ENCODE assay signal across 7 mouse cellular contexts in the genomic region with DNA sequence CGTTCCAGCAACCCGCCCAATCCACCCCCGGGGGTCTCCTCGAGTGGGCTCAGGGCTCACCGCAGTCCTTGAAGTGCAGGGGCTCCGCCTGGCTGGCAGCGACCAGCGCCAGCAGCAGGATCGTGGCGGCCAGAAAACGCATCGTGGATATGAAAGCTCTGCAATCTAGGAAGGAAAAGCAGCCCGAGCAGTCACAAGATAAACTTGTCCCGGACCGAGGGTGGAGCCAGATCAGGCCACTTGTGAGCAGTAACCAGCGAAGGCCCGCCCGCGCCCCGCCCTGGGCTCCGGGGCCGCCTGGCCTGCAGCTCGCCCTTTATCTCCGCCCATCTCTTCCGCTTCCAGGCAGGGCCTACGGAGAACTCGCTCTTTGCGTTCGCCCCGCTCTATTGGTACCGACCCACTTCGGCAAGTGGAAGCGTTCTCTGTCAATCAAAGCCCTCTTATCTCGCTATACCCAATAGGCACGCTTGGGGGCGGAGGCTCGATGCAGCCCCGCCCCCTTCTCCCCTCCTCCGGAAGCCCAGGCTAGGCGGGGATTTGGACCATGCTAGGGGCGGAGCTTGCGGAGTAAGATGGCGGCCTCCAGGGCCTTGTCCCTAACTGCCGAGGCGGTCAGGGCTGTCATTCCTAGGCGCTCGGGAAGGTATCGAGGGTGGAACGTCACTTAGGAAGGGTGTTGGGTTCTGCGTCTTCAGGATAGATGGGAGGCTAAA. TPM values are rescaled to one million over a fixed set of nuclear protein-coding genes. Genes with fewer than 3 reads are reported as not detected.
DNase-seq lines count a peak whose midpoint lies in the region; ATAC-seq lines count a peak whose summit lies in the region.

Gene Npc2, minus strand, starts transcription at position 427 of the 716 bp plus-strand sequence.
Gene Isca2, plus strand, starts transcription at position 526 of the 716 bp plus-strand sequence.

- peak; percentile 99 for ATAC-seq in embryonic facial prominence, embryonic 11.5 days (replicated peaks; ENCODE audit: insufficient number of reproducible peaks, low FRiP score, low TSS enrichment, low read depth)
- ATAC-seq in granulocyte monocyte progenitor cell, adult 5-6 weeks (replicated peaks; ENCODE audit: poor library complexity, severe bottlenecking) = peak; percentile 94
- peak; percentile 99 for ATAC-seq in midbrain, embryonic 13.5 days

- DNase-seq in adrenal gland, postnatal 14 days = peak; percentile 98
- peak; percentile 100 for DNase-seq in embryonic facial prominence, embryonic 11.5 days (ENCODE audit: low spot score)
- peak; percentile 100 for DNase-seq in kidney, adult 11 months
- DNase-seq in limb, embryonic 10.5 days (ENCODE audit: low spot score) = peak; percentile 96
- DNase-seq in spleen, adult 12 weeks (ENCODE audit: low spot score) = peak; percentile 96

- no peaks in the 10 kb centered on the region for H3K36me3 ChIP-seq in embryonic facial prominence, embryonic 11.5 days (replicated peaks; ENCODE audit: control insufficient read depth, insufficient read depth, low read depth, low read length)
- peaks cover 42% of the 10 kb centered on the region for H3K36me3 ChIP-seq in limb, embryonic 10.5 days
- peaks cover 5% of the 10 kb centered on the region for H3K36me3 ChIP-seq in midbrain, embryonic 13.5 days

- H3K27ac ChIP-seq in embryonic facial prominence, embryonic 11.5 days (replicated peaks; ENCODE audit: low read depth, low read length) = peak within 1 kb of the TSS; percentile 86
- H3K27ac ChIP-seq in limb, embryonic 10.5 days = peak within 1 kb of the TSS; percentile 94
- H3K27ac ChIP-seq in midbrain, embryonic 13.5 days = peak within 1 kb of the TSS; percentile 90

- H3K4me2 ChIP-seq in embryonic facial prominence, embryonic 11.5 days (ENCODE audit: low read depth, low read length) = peak within 1 kb of the TSS; percentile 68
- H3K4me2 ChIP-seq in midbrain, embryonic 13.5 days (replicated peaks) = peak within 1 kb of the TSS; percentile 67

- peak within 1 kb of the TSS; percentile 57 for H3K4me3 ChIP-seq in embryonic facial prominence, embryonic 11.5 days (ENCODE audit: low read depth, low read length)
- H3K4me3 ChIP-seq in limb, embryonic 10.5 days = peak within 1 kb of the TSS; percentile 83
- H3K4me3 ChIP-seq in midbrain, embryonic 13.5 days (replicated peaks) = peak within 1 kb of the TSS; percentile 69

- under 1% methylated on average over 50 of the region's 50 CpGs for WGBS in embryonic facial prominence, embryonic 11.5 days
- WGBS in limb, embryonic 10.5 days = under 1% methylated on average over 50 of the region's 50 CpGs
- WGBS in midbrain, embryonic 13.5 days = under 1% methylated on average over 49 of the region's 50 CpGs

- no peaks in the 10 kb centered on the region for H3K27me3 ChIP-seq in embryonic facial prominence, embryonic 11.5 days (ENCODE audit: control insufficient read depth, insufficient read depth, low read length)
- H3K27me3 ChIP-seq in limb, embryonic 10.5 days (ENCODE audit: low read depth, poor library complexity, severe bottlenecking) = no peaks in the 10 kb centered on the region
- H3K27me3 ChIP-seq in midbrain, embryonic 13.5 days = no peaks in the 10 kb centered on the region

- no peaks in the 10 kb centered on the region; the same call in 1 of the 2 replicates for H3K4me1 ChIP-seq in embryonic facial prominence, embryonic 11.5 days (ENCODE audit: control insufficient read depth, insufficient read depth, low read length)
- peaks cover 25% of the 10 kb centered on the region for H3K4me1 ChIP-seq in limb, embryonic 10.5 days
- peaks cover 45% of the 10 kb centered on the region for H3K4me1 ChIP-seq in midbrain, embryonic 13.5 days (replicated peaks)

- no peaks in the 10 kb centered on the region for H3K9me3 ChIP-seq in embryonic facial prominence, embryonic 11.5 days (replicated peaks; ENCODE audit: control insufficient read depth, low read length)
- H3K9me3 ChIP-seq in limb, embryonic 10.5 days (replicated peaks) = no peaks in the 10 kb centered on the region
- no peaks in the 10 kb centered on the region for H3K9me3 ChIP-seq in midbrain, embryonic 13.5 days

- peak within 1 kb of the TSS; percentile 79 for H3K9ac ChIP-seq in embryonic facial prominence, embryonic 11.5 days (replicated peaks; ENCODE audit: low read length)
- peak within 1 kb of the TSS; percentile 85 for H3K9ac ChIP-seq in midbrain, embryonic 13.5 days (replicated peaks)

RNA-seq across cellular contexts. Expression of gene Npc2, which starts in this region (rescaled TPM):
- total RNA-seq in adrenal gland, postnatal 14 days (2021) = 57.2 and 67.4 TPM in 2 replicates
- polyA plus RNA-seq in embryonic facial prominence, embryonic 11.5 days (2014; fragmentation: Nextera tagmentation; extraction: Ambion mirVana) = 72.6 and 73.9 TPM in 2 replicates
- total RNA-seq in granulocyte monocyte progenitor cell, adult 5-6 weeks (2014; fragmentation: Nextera tagmentation) = 127 and 145 TPM in 2 replicates
- total RNA-seq in granulocyte monocyte progenitor cell, adult 5-6 weeks (2017) = 85.9 and 86.0 TPM in 2 replicates
- polyA plus RNA-seq in limb, embryonic 10.5 days (2016; fragmentation: Nextera tagmentation; extraction: Ambion mirVana) = 55.9 and 62.5 TPM in 2 replicates
- polyA plus RNA-seq in midbrain, embryonic 13.5 days (2015; fragmentation: Nextera tagmentation; extraction: Ambion mirVana) = 78.8 and 87.8 TPM in 2 replicates

RNA-seq across cellular contexts. Expression of gene Isca2, which starts in this region (rescaled TPM):
- 98.2 and 115 TPM in 2 replicates for total RNA-seq in adrenal gland, postnatal 14 days (2021)
- 128 and 136 TPM in 2 replicates for polyA plus RNA-seq in embryonic facial prominence, embryonic 11.5 days (2014; fragmentation: Nextera tagmentation; extraction: Ambion mirVana)
- 81.7 and 107 TPM in 2 replicates for total RNA-seq in granulocyte monocyte progenitor cell, adult 5-6 weeks (2014; fragmentation: Nextera tagmentation)
- total RNA-seq in granulocyte monocyte progenitor cell, adult 5-6 weeks (2017) = 58.6 and 66.2 TPM in 2 replicates
- 118 and 137 TPM in 2 replicates for polyA plus RNA-seq in limb, embryonic 10.5 days (2016; fragmentation: Nextera tagmentation; extraction: Ambion mirVana)
- 160 and 167 TPM in 2 replicates for polyA plus RNA-seq in midbrain, embryonic 13.5 days (2015; fragmentation: Nextera tagmentation; extraction: Ambion mirVana)

Comparison
In these comparisons a context has a peak if more than half of its experiments do, and no peak if none do; other contexts are left out.
1. Peak in every context shown above with its lines: DNase-seq, ATAC-seq, H3K4me3 ChIP-seq and H3K27ac ChIP-seq.